Mouse (Mus musculus): Measurements from ENCODE around the gene Ms4a4b. TPM values are rescaled to one million over a fixed set of nuclear protein-coding genes. Genes with fewer than 3 reads are reported as not detected.

Gene Ms4a4b
- total RNA-seq, 1 experiment, result not detected

GRCm38 (mm10) chr19:11500796-11501195, 57.4 kb downstream of the Ms4a4b start:
- no peaks in the 10 kb centered on the region for H3K36me3 ChIP-seq (ENCODE audit: control insufficient read depth, insufficient read depth, low read length, poor library complexity, severe bottlenecking)
- H3K9ac ChIP-seq (ENCODE audit: insufficient read depth, low read depth, low read length, poor library complexity, severe bottlenecking), result no peak overlapping the region
- H3K4me1 ChIP-seq (ENCODE audit: control insufficient read depth in 2 of 2, insufficient read depth in 2 of 2, low read length in 2 of 2, poor library complexity in 1 of 2), result no peaks in the 10 kb centered on the region
- no peak for DNase-seq (ENCODE audit: low read depth, low spot score)
- no peak for TF ChIP-seq ZNF384 (IDR thresholded peaks at IDR 0.05; ENCODE audit: low read depth, low read length)
- no peak for TF ChIP-seq MAFK (IDR thresholded peaks at IDR 0.05; ENCODE audit: insufficient read depth, low read depth, low read length)
- TF ChIP-seq CHD2 (IDR thresholded peaks at IDR 0.05; ENCODE audit: low read depth, low read length), result no peak
- no peak for TF ChIP-seq HCFC1 (IDR thresholded peaks at IDR 0.05; ENCODE audit: borderline replicate concordance, insufficient read depth, low read length)
- no peak for TF ChIP-seq ZC3H11A (IDR thresholded peaks at IDR 0.05; ENCODE audit: borderline replicate concordance, low read depth, low read length)
- H3K9me3 ChIP-seq (ENCODE audit: control insufficient read depth, insufficient read depth, low read depth, low read length), result no peaks in the 10 kb centered on the region
- in situ Hi-C loops (cut with MboI; ENCODE audit: low sequenced_read_pairs in 2 of 2, unreplicated experiment in 2 of 2), result no loop called here
- no peak overlapping the region for H3K27ac ChIP-seq (ENCODE audit: insufficient read depth, low read depth, low read length, poor library complexity, severe bottlenecking)
- no peak overlapping the region for H3K4me3 ChIP-seq (ENCODE audit: insufficient read depth in 1 of 2, low read depth in 1 of 2, low read length in 2 of 2, poor library complexity in 1 of 2, severe bottlenecking in 1 of 2)

GRCm38 (mm10) chr19:11501326-11501725, 58.0 kb downstream of the Ms4a4b start:
- no peak for TF ChIP-seq MAFK (IDR thresholded peaks at IDR 0.05; ENCODE audit: insufficient read depth, low read depth, low read length)
- TF ChIP-seq ZNF384 (IDR thresholded peaks at IDR 0.05; ENCODE audit: low read depth, low read length), result no peak
- no peak for TF ChIP-seq HCFC1 (IDR thresholded peaks at IDR 0.05; ENCODE audit: borderline replicate concordance, insufficient read depth, low read length)
- TF ChIP-seq ZC3H11A (IDR thresholded peaks at IDR 0.05; ENCODE audit: borderline replicate concordance, low read depth, low read length), result no peak
- TF ChIP-seq CHD2 (IDR thresholded peaks at IDR 0.05; ENCODE audit: low read depth, low read length), result no peak
- H3K9me3 ChIP-seq (ENCODE audit: control insufficient read depth, insufficient read depth, low read depth, low read length), result no peaks in the 10 kb centered on the region
- in situ Hi-C loops (cut with MboI; ENCODE audit: low sequenced_read_pairs in 2 of 2, unreplicated experiment in 2 of 2), result no loop called here
- H3K9ac ChIP-seq (ENCODE audit: insufficient read depth, low read depth, low read length, poor library complexity, severe bottlenecking), result no peak overlapping the region
- no peak overlapping the region for H3K4me3 ChIP-seq (ENCODE audit: insufficient read depth in 1 of 2, low read depth in 1 of 2, low read length in 2 of 2, poor library complexity in 1 of 2, severe bottlenecking in 1 of 2)
- no peak overlapping the region for H3K27ac ChIP-seq (ENCODE audit: insufficient read depth, low read depth, low read length, poor library complexity, severe bottlenecking)
- H3K4me1 ChIP-seq (ENCODE audit: control insufficient read depth in 2 of 2, insufficient read depth in 2 of 2, low read length in 2 of 2, poor library complexity in 1 of 2), result no peaks in the 10 kb centered on the region
- no peak for DNase-seq (ENCODE audit: low read depth, low spot score)
- H3K36me3 ChIP-seq (ENCODE audit: control insufficient read depth, insufficient read depth, low read length, poor library complexity, severe bottlenecking), result no peaks in the 10 kb centered on the region

- H3K36me3 ChIP-seq (ENCODE audit: control insufficient read depth, insufficient read depth, low read length, poor library complexity, severe bottlenecking), result no peaks in the 10 kb centered on the region
- no peak overlapping the region for H3K9ac ChIP-seq (ENCODE audit: insufficient read depth, low read depth, low read length, poor library complexity, severe bottlenecking)
- TF ChIP-seq ZC3H11A (IDR thresholded peaks at IDR 0.05; ENCODE audit: borderline replicate concordance, low read depth, low read length) (no peak), ZNF384 (IDR thresholded peaks at IDR 0.05; ENCODE audit: low read depth, low read length) (no peak), MAFK (IDR thresholded peaks at IDR 0.05; ENCODE audit: insufficient read depth, low read depth, low read length) (no peak), HCFC1 (IDR thresholded peaks at IDR 0.05; ENCODE audit: borderline replicate concordance, insufficient read depth, low read length) (no peak), CHD2 (IDR thresholded peaks at IDR 0.05; ENCODE audit: low read depth, low read length) (no peak)
- no peaks in the 10 kb centered on the region for H3K9me3 ChIP-seq (ENCODE audit: control insufficient read depth, insufficient read depth, low read depth, low read length)
- no peak overlapping the region for H3K27ac ChIP-seq (ENCODE audit: insufficient read depth, low read depth, low read length, poor library complexity, severe bottlenecking)
- no peaks in the 10 kb centered on the region for H3K4me1 ChIP-seq (ENCODE audit: control insufficient read depth in 2 of 2, insufficient read depth in 2 of 2, low read length in 2 of 2, poor library complexity in 1 of 2)
- H3K4me3 ChIP-seq (ENCODE audit: insufficient read depth in 1 of 2, low read depth in 1 of 2, low read length in 2 of 2, poor library complexity in 1 of 2, severe bottlenecking in 1 of 2), result no peak overlapping the region
- DNase-seq (ENCODE audit: low read depth, low spot score), result no peak
- in situ Hi-C loops (cut with MboI; ENCODE audit: low sequenced_read_pairs in 2 of 2, unreplicated experiment in 2 of 2), result no loop called here
Observed at GRCm38 (mm10) chr19:11504857-11505256, 61.5 kb downstream of the Ms4a4b start.

- H3K36me3 ChIP-seq (ENCODE audit: control insufficient read depth, insufficient read depth, low read length, poor library complexity, severe bottlenecking), result no peaks in the 10 kb centered on the region
- H3K4me3 ChIP-seq (ENCODE audit: insufficient read depth in 1 of 2, low read depth in 1 of 2, low read length in 2 of 2, poor library complexity in 1 of 2, severe bottlenecking in 1 of 2), result no peak overlapping the region
- DNase-seq (ENCODE audit: low read depth, low spot score), result no peak
- TF ChIP-seq ZC3H11A (IDR thresholded peaks at IDR 0.05; ENCODE audit: borderline replicate concordance, low read depth, low read length) (no peak), ZNF384 (IDR thresholded peaks at IDR 0.05; ENCODE audit: low read depth, low read length) (no peak), HCFC1 (IDR thresholded peaks at IDR 0.05; ENCODE audit: borderline replicate concordance, insufficient read depth, low read length) (no peak), CHD2 (IDR thresholded peaks at IDR 0.05; ENCODE audit: low read depth, low read length) (no peak), MAFK (IDR thresholded peaks at IDR 0.05; ENCODE audit: insufficient read depth, low read depth, low read length) (no peak)
- in situ Hi-C loops (cut with MboI; ENCODE audit: low sequenced_read_pairs in 2 of 2, unreplicated experiment in 2 of 2), result no loop called here
- H3K27ac ChIP-seq (ENCODE audit: insufficient read depth, low read depth, low read length, poor library complexity, severe bottlenecking), result no peak overlapping the region
- H3K4me1 ChIP-seq (ENCODE audit: control insufficient read depth in 2 of 2, insufficient read depth in 2 of 2, low read length in 2 of 2, poor library complexity in 1 of 2), result no peaks in the 10 kb centered on the region
- no peak overlapping the region for H3K9ac ChIP-seq (ENCODE audit: insufficient read depth, low read depth, low read length, poor library complexity, severe bottlenecking)
- H3K9me3 ChIP-seq (ENCODE audit: control insufficient read depth, insufficient read depth, low read depth, low read length), result no peaks in the 10 kb centered on the region
Observed at GRCm38 (mm10) chr19:11513458-11513857, 70.1 kb downstream of the Ms4a4b start.

- no peaks in the 10 kb centered on the region for H3K36me3 ChIP-seq (ENCODE audit: control insufficient read depth, insufficient read depth, low read length, poor library complexity, severe bottlenecking)
- H3K9ac ChIP-seq (ENCODE audit: insufficient read depth, low read depth, low read length, poor library complexity, severe bottlenecking), result no peak within 1 kb of the TSS
- no peaks in the 10 kb centered on the region for H3K4me1 ChIP-seq (ENCODE audit: control insufficient read depth in 2 of 2, insufficient read depth in 2 of 2, low read length in 2 of 2, poor library complexity in 1 of 2)
- TF ChIP-seq HCFC1 (IDR thresholded peaks at IDR 0.05; ENCODE audit: borderline replicate concordance, insufficient read depth, low read length) (no peak), ZC3H11A (IDR thresholded peaks at IDR 0.05; ENCODE audit: borderline replicate concordance, low read depth, low read length) (no peak), ZNF384 (IDR thresholded peaks at IDR 0.05; ENCODE audit: low read depth, low read length) (no peak), CHD2 (IDR thresholded peaks at IDR 0.05; ENCODE audit: low read depth, low read length) (no peak), MAFK (IDR thresholded peaks at IDR 0.05; ENCODE audit: insufficient read depth, low read depth, low read length) (no peak)
- DNase-seq (ENCODE audit: low read depth, low spot score), result no peak
- H3K9me3 ChIP-seq (ENCODE audit: control insufficient read depth, insufficient read depth, low read depth, low read length), result no peaks in the 10 kb centered on the region
- in situ Hi-C loops (cut with MboI; ENCODE audit: low sequenced_read_pairs in 2 of 2, unreplicated experiment in 2 of 2), result no loop called here
- no peak within 1 kb of the TSS for H3K4me3 ChIP-seq (ENCODE audit: insufficient read depth in 1 of 2, low read depth in 1 of 2, low read length in 2 of 2, poor library complexity in 1 of 2, severe bottlenecking in 1 of 2)
- no peak within 1 kb of the TSS for H3K27ac ChIP-seq (ENCODE audit: insufficient read depth, low read depth, low read length, poor library complexity, severe bottlenecking)
Observed at GRCm38 (mm10) chr19:11516246-11516645, 72.9 kb downstream of the Ms4a4b start, which contains the start of gene Ms4a6b. Gene Ms4a6b, plus strand, starts transcription at chr19:11516512.
